Mouse (Mus musculus): ENCODE measurements around the gene March1.
"Not testable (repeated sequence)": the region's sequence is repeated elsewhere in the genome, so short reads cannot be mapped to it uniquely, and the experiment has no call there.

Gene March1

GRCm38 (mm10) chr8:66317824-66318223 lies 700.1 kb downstream of the March1 start:
- DNase-seq (ENCODE audit: inconsistent ontology term): no peak

DNA sequence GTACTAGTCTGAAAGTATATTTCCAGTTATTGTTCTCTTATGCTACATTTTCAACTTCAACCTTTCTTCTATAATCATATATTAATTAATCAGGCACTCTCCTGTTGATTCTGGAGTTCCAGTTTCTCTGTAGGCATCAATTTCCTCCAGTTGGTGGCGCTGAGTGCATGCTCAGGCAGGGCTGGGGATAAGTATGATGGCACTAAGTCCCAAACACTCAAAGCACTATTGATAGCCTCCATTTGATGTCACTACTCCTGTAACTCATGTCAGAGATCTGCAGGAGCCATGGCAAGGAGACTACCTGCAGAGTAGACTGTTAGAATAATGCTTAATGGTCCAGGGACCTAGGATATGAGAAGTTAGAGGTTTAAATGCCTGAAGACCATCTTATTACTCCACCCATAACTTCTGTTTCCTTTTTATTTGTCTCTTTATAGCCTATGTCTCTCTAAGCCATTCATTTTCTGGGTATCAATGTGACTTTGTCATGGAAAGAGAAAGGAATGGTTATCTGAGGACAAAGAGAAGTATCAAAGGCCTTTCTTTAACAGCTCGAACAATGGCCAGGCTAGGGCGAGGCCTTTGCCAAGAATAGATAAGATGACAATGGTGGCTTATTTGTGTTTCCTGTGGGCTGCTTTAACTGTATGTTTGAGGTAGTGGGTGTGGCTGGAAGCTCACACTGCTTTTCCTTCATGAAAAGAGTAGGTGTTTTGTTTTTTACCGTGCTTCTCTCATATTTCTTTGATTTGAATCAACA lies 705.5 kb downstream of the March1 start:
- DNase-seq (ENCODE audit: inconsistent ontology term): no peak

DNA sequence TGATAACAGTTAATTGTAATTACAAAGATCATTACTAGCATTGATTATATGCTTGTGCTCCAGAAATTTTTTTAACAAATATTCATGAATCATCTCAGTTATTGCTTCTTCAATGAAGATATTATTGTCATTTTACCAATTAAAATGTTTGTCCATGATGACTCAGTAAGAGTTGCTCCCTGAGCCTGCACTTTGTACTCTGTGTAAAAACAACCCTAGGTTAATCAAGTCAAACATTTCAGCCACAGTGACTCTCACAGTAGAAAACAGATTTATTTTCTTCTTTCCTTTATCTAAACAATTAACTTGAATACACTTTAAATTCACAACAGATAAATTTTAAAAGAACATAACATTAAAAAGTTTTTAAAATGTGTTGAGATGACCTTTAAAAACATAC lies 708.7 kb downstream of the March1 start:
- DNase-seq (ENCODE audit: inconsistent ontology term): no peak

DNA sequence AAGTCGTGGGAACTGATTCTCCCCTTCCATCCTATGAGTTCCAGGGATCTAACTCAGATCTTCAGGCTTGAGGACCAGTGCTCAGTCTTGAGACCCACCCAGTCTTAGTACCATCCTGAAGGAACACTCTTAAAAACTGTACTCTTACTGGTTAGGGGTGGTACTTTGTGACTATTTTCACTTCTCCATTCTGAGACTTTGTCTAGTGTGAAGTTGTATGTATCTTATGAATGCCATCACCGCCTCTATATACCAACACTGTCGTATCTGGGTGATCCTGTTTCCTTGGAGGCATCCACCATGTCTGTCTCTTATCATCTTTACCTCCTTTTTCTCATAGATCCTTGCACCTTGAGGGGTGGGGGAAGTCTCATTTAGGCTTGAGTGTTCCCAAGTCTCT lies 714.5 kb downstream of the March1 start:
- DNase-seq (ENCODE audit: inconsistent ontology term): no peak

DNA sequence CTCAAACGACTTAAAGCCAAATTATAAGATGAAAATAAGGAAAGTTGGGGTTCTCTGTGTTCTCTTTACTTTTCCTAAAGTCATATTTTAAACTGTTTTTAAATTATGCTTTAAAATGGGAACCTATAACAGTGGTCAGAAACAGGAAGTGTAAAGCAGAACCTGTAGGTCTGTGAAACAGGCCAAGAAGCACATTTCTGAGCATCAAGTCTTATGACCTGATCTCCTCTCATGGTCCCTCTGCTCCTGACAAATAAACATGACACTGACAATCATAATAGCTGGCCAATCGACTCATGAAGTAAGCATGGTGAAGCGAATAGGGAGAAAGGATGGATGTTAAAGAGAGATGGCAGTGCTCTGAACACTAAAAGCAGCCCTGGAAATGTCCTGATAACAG lies 716.6 kb downstream of the March1 start:
- no peak for DNase-seq (ENCODE audit: inconsistent ontology term)

- no peak for DNase-seq (ENCODE audit: inconsistent ontology term)
Observed at GRCm38 (mm10) chr8:66339551-66339950, 721.9 kb downstream of the March1 start.

DNA sequence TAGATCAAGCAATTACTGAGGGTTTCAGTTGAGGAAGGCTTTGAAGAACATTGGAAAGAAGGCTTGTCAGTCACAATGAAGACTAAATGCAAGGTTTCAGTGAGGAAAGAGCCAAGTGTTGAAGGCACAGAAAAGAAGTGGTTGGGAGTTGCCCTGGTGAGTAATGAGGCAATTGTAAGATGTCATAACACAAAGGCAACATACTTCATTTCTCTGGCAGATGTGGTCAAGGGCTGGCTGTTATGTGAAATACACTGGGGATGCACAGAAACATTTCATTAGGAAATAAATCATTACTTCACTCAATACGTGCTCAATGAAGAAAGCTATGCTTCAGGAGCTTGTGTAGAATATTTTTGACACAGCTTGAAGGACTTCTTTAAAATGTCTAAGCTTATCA lies 725.2 kb downstream of the March1 start:
- DNase-seq (ENCODE audit: inconsistent ontology term): no peak

GRCm38 (mm10) chr8:66362882-66363801 lies 745.4 kb downstream of the March1 start:
- no peak for DNase-seq (ENCODE audit: inconsistent ontology term)

- no peak for DNase-seq (ENCODE audit: inconsistent ontology term)
Observed at GRCm38 (mm10) chr8:66383694-66384373, 766.1 kb downstream of the March1 start.

DNA sequence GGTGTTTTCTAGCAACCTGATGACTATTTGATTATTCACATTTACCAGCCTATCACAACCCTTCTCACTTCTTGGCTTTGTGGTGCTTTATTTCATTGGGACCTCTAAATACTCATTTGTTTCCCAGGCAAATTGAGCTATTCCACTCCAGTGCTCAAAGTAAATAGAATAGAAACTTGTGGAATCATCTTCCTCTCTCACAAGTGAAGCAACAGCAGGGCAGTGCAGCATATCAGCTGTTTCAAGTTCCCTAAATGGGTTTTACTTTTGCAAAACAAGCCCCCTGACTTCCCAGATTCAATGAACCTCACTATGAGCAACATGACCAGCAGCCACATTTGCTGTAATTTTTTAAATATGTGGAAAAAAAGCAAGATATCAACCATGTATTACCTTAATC lies 768.3 kb downstream of the March1 start:
- peak; percentile 43 for DNase-seq (ENCODE audit: inconsistent ontology term)

DNA sequence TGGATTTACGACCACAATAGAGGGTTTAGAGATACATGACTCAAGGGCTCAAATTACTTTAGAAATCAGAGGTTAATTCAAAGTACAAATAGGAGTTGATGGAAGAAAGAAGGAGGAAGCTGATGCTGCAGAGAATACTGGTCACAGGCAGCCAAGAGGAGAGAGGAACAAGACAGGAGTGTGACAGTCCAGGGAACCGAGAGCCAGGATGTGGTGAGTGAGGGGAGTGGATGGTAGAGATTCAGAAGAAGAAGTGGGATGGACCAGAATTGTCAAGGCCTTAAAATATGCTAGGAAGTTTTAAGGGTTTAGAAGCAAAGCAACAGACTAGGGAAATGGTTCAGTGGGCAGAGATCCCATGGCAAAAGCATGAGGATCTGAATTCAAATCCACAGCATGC lies 771.0 kb downstream of the March1 start:
- DNase-seq (ENCODE audit: inconsistent ontology term): no peak

DNA sequence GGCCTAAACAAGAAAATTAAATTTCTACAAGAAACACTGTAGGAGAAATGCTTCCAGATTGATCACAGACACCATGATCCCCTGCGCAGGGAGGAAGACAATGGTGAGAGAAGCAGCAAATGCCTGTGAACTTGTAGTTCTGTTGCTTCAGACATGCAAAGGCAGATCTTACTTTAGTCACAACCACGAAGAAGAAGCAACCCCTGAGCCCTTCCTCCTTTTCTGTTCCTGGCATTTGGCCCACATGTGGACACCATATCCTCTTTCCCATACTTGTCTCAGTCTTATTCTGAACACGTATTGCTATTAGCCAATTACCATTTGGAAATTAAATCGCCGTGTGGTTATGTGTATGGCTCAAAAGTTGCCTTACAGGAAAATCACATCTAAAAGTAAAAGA lies 773.9 kb downstream of the March1 start:
- no peak for DNase-seq (ENCODE audit: inconsistent ontology term)

- no peak for DNase-seq (ENCODE audit: inconsistent ontology term)
Observed at GRCm38 (mm10) chr8:66392900-66393299, 775.2 kb downstream of the March1 start.

DNA sequence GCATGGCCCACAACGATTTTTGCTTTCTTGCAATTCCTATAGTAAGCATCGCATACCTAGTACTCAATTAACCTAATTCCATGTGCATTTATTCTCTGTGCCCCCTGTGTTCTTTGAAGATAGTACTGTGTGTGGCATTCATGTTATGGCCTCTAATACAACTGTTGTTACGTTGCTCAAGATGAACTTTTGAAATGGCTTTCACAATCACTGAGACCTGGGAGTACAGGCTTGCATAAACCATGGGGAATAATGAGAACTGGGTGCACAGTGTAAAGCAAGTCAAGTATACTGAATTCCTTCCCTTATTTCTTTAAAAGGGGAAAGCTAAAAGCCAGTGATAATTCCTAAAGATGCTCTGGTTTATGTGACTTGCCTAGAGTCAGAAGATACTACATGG lies 776.4 kb downstream of the March1 start:
- DNase-seq (ENCODE audit: inconsistent ontology term): no peak

- DNase-seq (ENCODE audit: inconsistent ontology term): no peak
Observed at GRCm38 (mm10) chr8:66397811-66398210, 780.1 kb downstream of the March1 start.

DNA sequence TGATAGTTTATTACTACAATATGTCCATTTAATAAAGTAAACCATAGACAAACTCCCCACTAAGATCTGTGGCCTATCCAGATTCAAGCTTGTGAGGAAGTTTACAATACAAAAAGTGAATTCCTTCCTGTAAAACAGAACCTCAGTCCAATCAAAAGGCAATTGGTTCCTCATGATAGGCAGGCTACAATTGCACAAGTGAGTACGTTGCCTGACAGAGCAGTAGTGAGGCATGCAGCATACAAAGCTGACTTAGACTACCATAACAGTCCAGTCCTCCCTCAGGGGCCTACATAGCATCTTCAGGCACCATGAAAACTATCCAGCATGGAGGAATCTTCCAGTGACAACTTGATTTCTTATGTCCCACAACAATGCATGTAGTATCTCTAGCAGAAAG lies 782.4 kb downstream of the March1 start:
- no peak for DNase-seq (ENCODE audit: inconsistent ontology term)

- peak; percentile 40 for DNase-seq (ENCODE audit: inconsistent ontology term)
Observed at GRCm38 (mm10) chr8:66404711-66405414, 787.2 kb downstream of the March1 start.

DNA sequence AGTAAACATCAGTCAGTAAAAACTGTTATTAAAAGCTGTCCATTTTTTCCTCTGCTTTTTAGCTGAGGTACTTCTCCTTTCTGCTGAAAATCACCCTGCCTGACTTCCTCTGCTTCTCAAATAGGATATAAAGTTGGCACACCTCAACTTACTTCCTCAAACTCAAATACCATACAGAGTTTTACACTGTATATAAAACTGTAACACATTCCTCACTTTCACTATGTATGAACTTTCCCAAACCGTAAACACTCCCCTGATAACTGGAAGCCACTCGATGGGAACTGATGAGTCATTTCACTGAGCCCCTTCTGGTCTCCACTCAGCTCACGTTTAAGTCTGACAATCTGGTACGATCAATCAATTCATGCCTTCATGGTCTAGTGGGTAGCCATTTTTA lies 788.1 kb downstream of the March1 start:
- DNase-seq (ENCODE audit: inconsistent ontology term): not testable (repeated sequence)

GRCm38 (mm10) chr8:66406596-66407361 lies 789.1 kb downstream of the March1 start:
- DNase-seq (ENCODE audit: inconsistent ontology term): no peak

- DNase-seq (ENCODE audit: inconsistent ontology term): no peak
Observed at GRCm38 (mm10) chr8:66410080-66410615, 792.4 kb downstream of the March1 start.

DNA sequence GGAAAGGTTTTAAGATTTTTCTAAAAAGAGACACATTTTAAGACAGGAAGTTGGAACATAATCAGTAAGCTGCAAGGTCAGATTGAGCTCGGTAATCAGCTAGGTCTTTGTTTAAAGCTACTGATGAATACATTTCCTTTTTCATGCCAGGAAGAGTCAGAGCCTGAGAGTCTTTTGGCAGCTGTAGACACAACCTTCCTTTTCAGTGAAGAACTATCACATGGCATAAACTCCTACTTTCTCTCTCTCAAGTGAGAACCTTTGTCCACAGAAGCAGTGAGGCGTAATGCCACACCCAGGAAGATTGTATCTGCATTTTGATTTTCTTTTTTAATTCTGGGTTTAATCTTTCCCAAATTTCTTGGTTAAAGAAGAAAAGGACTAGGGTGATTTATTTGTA lies 795.4 kb downstream of the March1 start:
- DNase-seq (ENCODE audit: inconsistent ontology term): peak; percentile 48

Measured in Muller cell, postnatal 12 days (primary cell).